Mouse (Mus musculus) CH12.LX (cell line): ENCODE data around the gene Spata13.

Experiments used
- CTCF ChIP-seq, 2 experiments: IDR thresholded peaks in 1 of 2; conservative IDR thresholded peaks in 1 of 2; 2 replicates each; pipeline ENCODE4 v1.5.1; 2011 to 2012; ENCODE audit warnings: low read depth in 2 of 2, low read length in 2 of 2, improper control_type of control experiment in 1 of 2, inconsistent platforms in 1 of 2, mild to moderate bottlenecking in 1 of 2, moderate library complexity in 1 of 2
- E2F4 ChIP-seq: IDR thresholded peaks from 2 replicates; pipeline ENCODE4 v1.6.1; 2011; ENCODE audit warnings: low read depth, low read length, improper control_type of control experiment; ENCODE audit not compliant: insufficient replicate concordance
- EP300 ChIP-seq: IDR thresholded peaks from 2 replicates; pipeline ENCODE4 v1.6.1; 2011; ENCODE audit warnings: low read length, improper control_type of control experiment
- HCFC1 ChIP-seq: IDR thresholded peaks from 2 replicates; pipeline ENCODE4 v1.6.1; 2012; ENCODE audit warnings: low read depth, mild to moderate bottlenecking, inconsistent platforms, low read length, improper control_type of control experiment
- POLR2A ChIP-seq: IDR thresholded peaks from 2 replicates; pipeline ENCODE4 v1.6.1; 2011; ENCODE audit warnings: low read depth, mild to moderate bottlenecking, improper control_type of control experiment, low read length
- RCOR1 ChIP-seq: conservative IDR thresholded peaks from 2 replicates; pipeline ENCODE4 v1.6.1; 2012; ENCODE audit warnings: low read depth, mild to moderate bottlenecking, inconsistent platforms, low read length, improper control_type of control experiment
- TBP ChIP-seq: conservative IDR thresholded peaks from 2 replicates; pipeline ENCODE4 v1.6.1; 2011; ENCODE audit warnings: low read depth, low read length, improper control_type of control experiment
- USF1 ChIP-seq: IDR thresholded peaks from 2 replicates; pipeline ENCODE4 v1.6.1; 2014; ENCODE audit warnings: low read depth, mild to moderate bottlenecking, inconsistent platforms, low read length, improper control_type of control experiment
- ZMIZ1 ChIP-seq: IDR thresholded peaks from 2 replicates; pipeline ENCODE4 v1.6.1; 2012; ENCODE audit warnings: low read depth, mild to moderate bottlenecking, inconsistent platforms, low read length, improper control_type of control experiment

- TF ChIP-seq POLR2A (no peak), CTCF (conservative IDR thresholded peaks at IDR 0.05 in 1 of 2, IDR thresholded peaks at IDR 0.05 in 1 of 2; ENCODE audit: low read depth in 2 of 2, low read length in 2 of 2) (no peak), RCOR1 (no peak), E2F4 (no peak), USF1 (no peak), HCFC1 (no peak), EP300 (no peak), ZMIZ1 (no peak), TBP (no peak)
Observed at GRCm38 (mm10) chr14:60653977-60654376, 20.2 kb downstream of the Spata13 start.
